Mouse (Mus musculus): ENCODE data around the gene Ncor2. TPM values are rescaled to one million over a fixed set of nuclear protein-coding genes. Genes with fewer than 3 reads are reported as not detected.

Ncor2 gene
- polyA plus RNA-seq, 1 experiment from 2014 or later, result 17.2 TPM

DNA sequence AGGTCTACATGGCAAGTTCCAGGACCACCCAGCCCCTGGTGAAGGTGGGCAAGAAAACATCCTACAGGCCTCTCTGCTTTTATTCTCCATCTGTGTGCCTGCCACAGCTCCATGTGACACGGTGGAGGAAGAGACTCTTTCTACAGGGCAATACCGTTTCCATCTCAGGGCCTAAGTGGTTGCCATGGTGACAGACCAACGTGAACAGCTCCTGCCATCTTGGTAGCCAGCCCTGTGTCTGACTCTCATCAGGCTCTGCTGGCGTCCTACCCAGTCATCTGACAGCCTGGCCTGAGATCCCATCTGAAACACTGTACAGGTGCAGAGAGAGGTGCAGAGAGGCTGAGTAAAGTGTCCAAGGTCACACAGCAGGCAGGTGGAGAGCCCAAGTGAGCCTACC lies 45.4 kb downstream of the Ncor2 start:
- H3K4me2 ChIP-seq, result no peak overlapping the region
- no peak overlapping the region for H3K27ac ChIP-seq (ENCODE audit: low read depth, low read length)
- no peak overlapping the region for H3K4me3 ChIP-seq (ENCODE audit: low read depth, low read length)
- peaks cover 52% of the 10 kb centered on the region for H3K4me1 ChIP-seq (replicated peaks; ENCODE audit: control insufficient read depth, insufficient read depth, low read length)
- H3K9me3 ChIP-seq (ENCODE audit: control insufficient read depth, low read length), result no peaks in the 10 kb centered on the region
- no peak for DNase-seq (ENCODE audit: low spot score)
- no peak overlapping the region for H3K9ac ChIP-seq (ENCODE audit: low read depth, low read length)
- WGBS, result 77% methylated on average over 4 of the region's 4 CpGs
- H3K27me3 ChIP-seq (replicated peaks; ENCODE audit: control insufficient read depth, insufficient read depth, low read length), result no peaks in the 10 kb centered on the region
- ATAC-seq (replicated peaks; ENCODE audit: low FRiP score), result no peak
- no peaks in the 10 kb centered on the region for H3K36me3 ChIP-seq (ENCODE audit: control insufficient read depth, insufficient read depth, low read length)

DNA sequence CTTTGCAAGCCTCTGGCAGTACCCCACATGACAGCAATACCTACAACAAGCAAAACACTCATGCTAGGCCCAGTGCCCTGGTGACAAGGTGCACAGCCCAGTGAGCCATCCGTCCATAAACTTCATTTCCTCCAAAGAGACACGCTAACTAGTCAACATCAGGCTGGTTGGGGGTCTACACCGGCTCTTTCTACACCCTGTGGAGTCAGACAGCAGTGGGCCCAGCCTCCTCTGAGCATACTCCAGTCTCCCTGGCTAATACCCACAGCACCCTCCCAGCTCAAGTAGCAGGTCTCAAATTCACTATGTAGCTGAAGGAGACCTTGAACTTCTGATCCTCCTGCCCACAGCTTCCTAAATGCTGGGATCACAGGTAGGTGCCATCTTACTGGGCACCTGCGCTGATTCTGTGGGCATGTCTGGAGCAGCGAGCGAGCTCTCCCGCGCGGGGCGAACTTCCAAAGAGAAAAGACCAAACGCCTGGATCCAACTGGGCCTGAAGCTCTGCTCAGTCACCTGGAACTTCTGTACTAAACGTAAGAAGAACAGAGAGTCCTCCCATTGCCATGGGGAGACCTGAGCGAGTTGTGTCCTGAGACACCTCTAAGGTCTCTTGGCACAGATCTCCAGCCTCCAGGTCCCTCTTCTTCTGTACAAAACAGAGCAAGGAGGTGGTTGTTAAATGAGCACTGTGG lies 46.3 kb downstream of the Ncor2 start:
- DNase-seq (ENCODE audit: low spot score) (no peak), ATAC-seq (replicated peaks; ENCODE audit: low FRiP score) (no peak)
- no peak overlapping the region for H3K27ac ChIP-seq (ENCODE audit: low read depth, low read length)
- no peaks in the 10 kb centered on the region for H3K36me3 ChIP-seq (ENCODE audit: control insufficient read depth, insufficient read depth, low read length)
- no peaks in the 10 kb centered on the region for H3K27me3 ChIP-seq (replicated peaks; ENCODE audit: control insufficient read depth, insufficient read depth, low read length)
- no peak overlapping the region for H3K4me3 ChIP-seq (ENCODE audit: low read depth, low read length)
- H3K9ac ChIP-seq (ENCODE audit: low read depth, low read length), result no peak overlapping the region
- H3K4me1 ChIP-seq (replicated peaks; ENCODE audit: control insufficient read depth, insufficient read depth, low read length), result peaks cover 51% of the 10 kb centered on the region
- no peaks in the 10 kb centered on the region for H3K9me3 ChIP-seq (ENCODE audit: control insufficient read depth, low read length)
- WGBS, result 95% methylated on average over 13 of the region's 13 CpGs
- no peak overlapping the region for H3K4me2 ChIP-seq

DNA sequence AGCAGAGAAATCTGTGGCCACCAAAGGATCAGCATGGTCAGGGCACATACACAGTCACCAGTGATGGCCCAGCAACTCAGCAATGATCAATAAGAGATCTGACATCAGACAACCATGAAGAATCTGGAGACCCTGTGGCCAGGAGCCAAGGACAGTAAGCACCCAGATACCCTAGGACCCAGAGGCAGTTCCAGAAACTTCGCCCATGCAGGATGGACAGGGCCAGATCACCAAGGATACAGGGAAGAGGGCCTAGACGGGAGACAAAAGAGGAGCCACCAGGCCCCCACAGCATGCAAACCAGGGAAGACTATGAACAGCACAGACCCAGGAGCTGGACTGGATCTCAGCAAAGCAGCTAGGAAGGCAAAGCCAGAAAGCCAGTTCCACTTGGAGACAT lies 47.0 kb downstream of the Ncor2 start:
- Histone ChIP-seq H3K4me3 (ENCODE audit: low read depth, low read length) (no peak overlapping the region), H3K9ac (ENCODE audit: low read depth, low read length) (no peak overlapping the region), H3K4me2 (no peak overlapping the region), H3K36me3 (ENCODE audit: control insufficient read depth, insufficient read depth, low read length) (no peaks in the 10 kb centered on the region), H3K9me3 (ENCODE audit: control insufficient read depth, low read length) (no peaks in the 10 kb centered on the region), H3K27ac (ENCODE audit: low read depth, low read length) (no peak overlapping the region), H3K27me3 (replicated peaks; ENCODE audit: control insufficient read depth, insufficient read depth, low read length) (no peaks in the 10 kb centered on the region), H3K4me1 (replicated peaks; ENCODE audit: control insufficient read depth, insufficient read depth, low read length) (peaks cover 44% of the 10 kb centered on the region)
- ATAC-seq (replicated peaks; ENCODE audit: low FRiP score) (no peak), DNase-seq (ENCODE audit: low spot score) (no peak)
- WGBS, result 79% methylated on average over 2 of the region's 2 CpGs

DNA sequence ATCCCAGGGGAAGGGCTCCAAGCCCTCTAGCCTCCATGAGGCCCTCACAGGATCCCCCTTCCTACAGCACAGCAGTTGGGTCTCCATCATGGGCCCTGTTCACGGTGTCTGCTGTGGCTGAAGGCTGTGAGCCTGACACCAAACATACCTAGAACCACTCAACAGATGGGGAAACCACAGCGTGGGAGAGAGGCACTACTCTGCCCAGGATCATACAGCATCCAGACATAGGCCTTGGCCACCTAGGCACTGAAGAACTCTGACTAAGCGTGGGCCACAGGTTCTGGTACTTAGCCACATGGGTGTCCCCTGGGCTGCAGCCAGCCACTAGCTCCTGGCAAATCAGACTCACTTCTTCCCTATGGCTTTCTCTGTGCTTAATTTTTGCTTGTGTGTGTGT lies 48.6 kb downstream of the Ncor2 start:
- DNase-seq (ENCODE audit: low spot score) (no peak), ATAC-seq (replicated peaks; ENCODE audit: low FRiP score) (no peak)
- no peaks in the 10 kb centered on the region for H3K27me3 ChIP-seq (replicated peaks; ENCODE audit: control insufficient read depth, insufficient read depth, low read length)
- H3K4me3 ChIP-seq (ENCODE audit: low read depth, low read length), result no peak overlapping the region
- no peak overlapping the region for H3K9ac ChIP-seq (ENCODE audit: low read depth, low read length)
- H3K9me3 ChIP-seq (ENCODE audit: control insufficient read depth, low read length), result no peaks in the 10 kb centered on the region
- no peaks in the 10 kb centered on the region for H3K36me3 ChIP-seq (ENCODE audit: control insufficient read depth, insufficient read depth, low read length)
- no peak overlapping the region for H3K27ac ChIP-seq (ENCODE audit: low read depth, low read length)
- no peak overlapping the region for H3K4me2 ChIP-seq
- peaks cover 44% of the 10 kb centered on the region for H3K4me1 ChIP-seq (replicated peaks; ENCODE audit: control insufficient read depth, insufficient read depth, low read length)
- WGBS, result 77% methylated on average over 3 of the region's 3 CpGs

DNA sequence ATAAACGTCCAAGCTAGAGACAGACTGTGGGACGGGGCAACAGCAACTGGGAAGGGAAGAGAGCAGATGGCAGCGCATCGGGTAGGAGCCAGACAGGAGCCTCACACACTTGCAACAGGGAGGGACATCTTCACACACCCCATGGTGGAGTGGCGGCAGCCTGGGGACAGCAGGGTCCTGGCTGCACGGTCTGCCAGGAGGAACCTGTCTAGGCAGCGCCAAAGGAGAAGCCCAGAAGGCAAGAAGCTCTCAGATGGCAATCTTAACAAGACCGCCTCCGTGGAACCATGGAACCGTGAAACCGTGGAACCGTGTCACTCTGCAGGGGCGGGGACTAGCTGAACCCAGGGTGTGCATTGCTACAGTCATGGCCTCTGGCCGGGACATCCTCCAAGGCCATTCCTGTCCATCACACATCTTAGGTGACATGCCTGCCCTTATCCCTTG lies 50.1 kb downstream of the Ncor2 start:
- ATAC-seq (replicated peaks; ENCODE audit: low FRiP score), result no peak
- 75% methylated on average over 14 of the region's 14 CpGs for WGBS

DNA sequence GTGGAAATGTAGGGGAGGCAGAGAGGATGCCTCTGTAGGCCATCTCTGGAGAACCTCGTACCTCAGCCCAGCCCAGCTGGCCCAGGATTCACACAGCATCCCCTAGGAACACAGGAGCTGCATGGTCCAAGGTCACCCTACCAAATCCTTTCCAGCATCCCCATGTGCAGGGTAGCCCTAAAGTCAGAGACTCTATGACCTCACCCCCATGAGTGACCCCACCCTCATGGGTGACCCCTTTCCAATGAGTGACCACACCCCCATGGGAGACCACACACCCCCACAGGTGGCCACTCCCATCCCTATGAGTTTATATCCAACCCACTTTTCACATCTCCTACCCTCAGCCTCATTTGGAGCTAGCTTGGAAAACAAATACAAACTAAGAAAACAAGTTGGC lies 51.1 kb downstream of the Ncor2 start:
- H3K36me3 ChIP-seq (ENCODE audit: control insufficient read depth, insufficient read depth, low read length), result no peaks in the 10 kb centered on the region
- no peak overlapping the region for H3K9ac ChIP-seq (ENCODE audit: low read depth, low read length)
- 86% methylated on average over 1 of the region's 1 CpGs for WGBS
- no peaks in the 10 kb centered on the region for H3K27me3 ChIP-seq (replicated peaks; ENCODE audit: control insufficient read depth, insufficient read depth, low read length)
- no peak overlapping the region for H3K4me3 ChIP-seq (ENCODE audit: low read depth, low read length)
- DNase-seq (ENCODE audit: low spot score) (no peak), ATAC-seq (replicated peaks; ENCODE audit: low FRiP score) (no peak)
- no peak overlapping the region for H3K27ac ChIP-seq (ENCODE audit: low read depth, low read length)
- H3K4me2 ChIP-seq, result no peak overlapping the region
- peaks cover 49% of the 10 kb centered on the region for H3K4me1 ChIP-seq (replicated peaks; ENCODE audit: control insufficient read depth, insufficient read depth, low read length)
- H3K9me3 ChIP-seq (ENCODE audit: control insufficient read depth, low read length), result no peaks in the 10 kb centered on the region

More for the DNA sequence above, 50.1 kb downstream of the Ncor2 start:
- Histone ChIP-seq H3K9ac (ENCODE audit: low read depth, low read length) (no peak overlapping the region), H3K27ac (ENCODE audit: low read depth, low read length) (0 out of 2 replicates have a peak overlapping the region, but pooled peaks have one; percentile 3), H3K36me3 (ENCODE audit: control insufficient read depth, insufficient read depth, low read length) (no peaks in the 10 kb centered on the region), H3K4me1 (replicated peaks; ENCODE audit: control insufficient read depth, insufficient read depth, low read length) (peaks cover 40% of the 10 kb centered on the region), H3K9me3 (ENCODE audit: control insufficient read depth, low read length) (no peaks in the 10 kb centered on the region), H3K4me3 (ENCODE audit: low read depth, low read length) (no peak overlapping the region), H3K27me3 (replicated peaks; ENCODE audit: control insufficient read depth, insufficient read depth, low read length) (no peaks in the 10 kb centered on the region), H3K4me2 (no peak overlapping the region)
- DNase-seq (ENCODE audit: low spot score), result no peak

DNA sequence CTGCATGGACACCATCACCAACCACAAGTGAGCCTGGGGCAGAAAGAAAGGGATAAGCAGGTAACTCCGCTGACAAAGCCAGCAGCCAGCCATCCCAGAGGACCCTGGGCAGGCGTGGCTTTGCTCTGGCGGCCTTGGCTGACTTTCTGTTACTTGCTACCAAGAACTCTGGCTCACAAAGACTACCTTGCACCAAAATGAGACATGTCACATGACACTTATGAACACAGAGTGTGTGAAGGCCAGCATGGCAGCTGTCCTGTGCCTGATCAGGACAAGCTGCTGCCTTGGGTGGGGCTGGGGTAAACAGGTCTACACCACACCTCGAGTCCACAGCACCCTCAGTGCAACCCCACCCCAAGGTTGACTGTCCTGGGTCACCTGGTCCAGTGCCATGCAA lies 51.6 kb downstream of the Ncor2 start:
- Histone ChIP-seq H3K27ac (ENCODE audit: low read depth, low read length) (no peak overlapping the region), H3K4me2 (no peak overlapping the region), H3K36me3 (ENCODE audit: control insufficient read depth, insufficient read depth, low read length) (no peaks in the 10 kb centered on the region), H3K27me3 (replicated peaks; ENCODE audit: control insufficient read depth, insufficient read depth, low read length) (no peaks in the 10 kb centered on the region), H3K9ac (ENCODE audit: low read depth, low read length) (no peak overlapping the region), H3K4me3 (ENCODE audit: low read depth, low read length) (no peak overlapping the region), H3K4me1 (replicated peaks; ENCODE audit: control insufficient read depth, insufficient read depth, low read length) (peaks cover 49% of the 10 kb centered on the region), H3K9me3 (ENCODE audit: control insufficient read depth, low read length) (no peaks in the 10 kb centered on the region)
- DNase-seq (ENCODE audit: low spot score), result no peak
- WGBS, result 88% methylated on average over 4 of the region's 4 CpGs
- ATAC-seq (replicated peaks; ENCODE audit: low FRiP score), result no peak

DNA sequence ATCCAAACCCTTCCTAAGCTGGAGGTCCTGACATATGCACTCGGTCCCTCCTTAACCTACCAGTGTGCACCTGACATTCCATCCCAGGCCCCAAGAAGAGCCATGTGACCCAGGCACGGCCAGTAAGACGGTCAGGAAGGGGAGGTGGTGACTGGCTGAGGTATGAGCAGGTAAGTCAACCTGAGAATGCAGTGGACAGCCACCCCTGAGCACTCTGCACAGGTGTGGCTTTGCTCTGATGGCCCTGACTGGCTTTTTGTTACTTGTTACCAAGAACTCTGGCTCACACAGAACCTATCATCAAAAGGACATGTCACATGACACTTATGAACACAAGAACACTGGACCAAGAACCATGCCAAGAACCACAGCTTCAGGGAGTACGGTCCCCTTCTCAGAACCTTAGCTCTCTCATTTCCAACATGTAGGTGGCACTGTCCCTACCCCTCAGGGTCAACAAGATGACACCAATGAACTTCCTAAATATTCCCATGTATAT lies 53.0 kb downstream of the Ncor2 start:
- DNase-seq (ENCODE audit: low spot score), result no peak
- Histone ChIP-seq H3K9me3 (ENCODE audit: control insufficient read depth, low read length) (no peaks in the 10 kb centered on the region), H3K27ac (ENCODE audit: low read depth, low read length) (no peak overlapping the region), H3K27me3 (replicated peaks; ENCODE audit: control insufficient read depth, insufficient read depth, low read length) (no peaks in the 10 kb centered on the region), H3K9ac (ENCODE audit: low read depth, low read length) (no peak overlapping the region), H3K4me1 (replicated peaks; ENCODE audit: control insufficient read depth, insufficient read depth, low read length) (peaks cover 43% of the 10 kb centered on the region), H3K4me2 (no peak overlapping the region), H3K4me3 (ENCODE audit: low read depth, low read length) (no peak overlapping the region), H3K36me3 (ENCODE audit: control insufficient read depth, insufficient read depth, low read length) (no peaks in the 10 kb centered on the region)
- WGBS, result 79% methylated on average over 4 of the region's 4 CpGs
- ATAC-seq (replicated peaks; ENCODE audit: low FRiP score), result no peak

DNA sequence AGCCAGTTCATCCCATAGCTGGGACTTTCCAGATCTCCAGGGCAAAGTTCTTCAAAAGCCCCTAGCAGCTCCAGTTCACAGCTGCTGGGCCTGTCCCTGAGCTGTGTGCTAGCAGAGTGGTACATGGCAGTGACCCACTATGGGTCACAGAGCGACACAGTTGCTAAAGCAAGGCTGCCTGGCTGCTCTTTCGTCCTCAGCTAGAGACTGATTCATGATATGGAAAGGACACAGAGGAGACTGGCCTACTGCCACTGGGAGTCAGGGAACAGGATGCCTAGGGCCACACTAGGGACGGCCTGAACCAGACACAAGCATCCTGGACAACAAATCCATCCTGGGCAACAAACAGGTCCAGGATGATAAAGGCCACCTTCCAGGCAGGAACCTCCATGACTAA lies 53.8 kb downstream of the Ncor2 start:
- peaks cover 36% of the 10 kb centered on the region for H3K4me1 ChIP-seq (replicated peaks; ENCODE audit: control insufficient read depth, insufficient read depth, low read length)
- no peaks in the 10 kb centered on the region for H3K36me3 ChIP-seq (ENCODE audit: control insufficient read depth, insufficient read depth, low read length)
- no peaks in the 10 kb centered on the region for H3K27me3 ChIP-seq (replicated peaks; ENCODE audit: control insufficient read depth, insufficient read depth, low read length)
- H3K9me3 ChIP-seq (ENCODE audit: control insufficient read depth, low read length), result no peaks in the 10 kb centered on the region
- DNase-seq (ENCODE audit: low spot score) (no peak), ATAC-seq (replicated peaks; ENCODE audit: low FRiP score) (no peak)
- 79% methylated on average over 3 of the region's 3 CpGs for WGBS
- no peak overlapping the region for H3K4me3 ChIP-seq (ENCODE audit: low read depth, low read length)
- no peak overlapping the region for H3K9ac ChIP-seq (ENCODE audit: low read depth, low read length)
- no peak overlapping the region for H3K4me2 ChIP-seq
- H3K27ac ChIP-seq (ENCODE audit: low read depth, low read length), result no peak overlapping the region
